Mouse (Mus musculus) spleen, postnatal 36 days (tissue): ENCODE results near the gene Pusl1.

ENCODE experiments used
- DNase-seq, 2 experiments: peaks; one replicate each; pipeline ENCODE4 v3.0.0; 2022; ENCODE audit warnings: low spot score in 2 of 2, mixed read lengths in 1 of 2

Gene Pusl1

GRCm38 (mm10) chr4:155843231-155843630, 48.4 kb downstream of the Pusl1 start:
- DNase-seq, result no peak

- no peak for DNase-seq
Measured at GRCm38 (mm10) chr4:155841651-155842270, 49.8 kb downstream of the Pusl1 start.

- peak; percentile 78 to 80 for DNase-seq
Measured at GRCm38 (mm10) chr4:155841003-155841454, 50.6 kb downstream of the Pusl1 start.

- DNase-seq, result no peak
Measured at GRCm38 (mm10) chr4:155840076-155841002, 51.2 kb downstream of the Pusl1 start.

- no peak for DNase-seq
Measured at GRCm38 (mm10) chr4:155839483-155839910, 52.1 kb downstream of the Pusl1 start, which contains the start of gene Mxra8. Gene Mxra8 (plus strand): TSS chr4:155839680.

- no peak for DNase-seq
Measured at GRCm38 (mm10) chr4:155838187-155839153, 53.1 kb downstream of the Pusl1 start.
